Mouse (Mus musculus) kidney, adult 2 months (tissue): ENCODE measurements around the gene Nipal1.

Experiments used
- CTCF ChIP-seq: fragments of 200-500 bp; conservative IDR thresholded peaks from 2 replicates; pipeline ENCODE4 v1.5.1; 2011; ENCODE audit warnings: low read depth, mild to moderate bottlenecking, control low read depth, low read length, moderate library complexity, mixed read lengths; ENCODE audit not compliant: insufficient read depth, insufficient read length
- POLR2A ChIP-seq: fragments of 200-500 bp; IDR thresholded peaks from one replicate; pipeline ENCODE4 v1.6.1; 2011; ENCODE audit warnings: low read depth, low read length, control low read depth

GRCm38 (mm10) chr5:72636122-72636521 lies 11.5 kb upstream of the Nipal1 start:
- no peak for TF ChIP-seq POLR2A
- TF ChIP-seq CTCF, result no peak
